Mouse (Mus musculus): ENCODE results near the gene Hgd.

DNA sequence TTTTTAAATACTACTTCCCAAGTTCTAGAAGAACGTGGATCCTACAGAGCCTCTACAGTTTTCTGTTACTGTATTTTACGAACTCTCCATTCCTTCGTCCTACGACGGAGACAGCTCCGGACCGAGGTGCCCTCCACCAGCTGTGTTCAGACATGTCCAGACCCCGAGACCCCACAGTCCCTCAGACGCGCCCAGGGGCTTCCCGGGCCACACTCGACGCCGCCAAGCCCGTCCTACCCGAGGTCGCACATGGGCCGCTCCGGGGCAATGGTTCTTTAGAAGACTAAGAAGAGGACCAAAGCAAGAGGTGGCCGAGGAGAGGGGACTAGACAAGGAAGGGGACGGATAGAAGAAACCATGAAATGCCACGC is 40.7 kb upstream of the Hgd start:
- TF ChIP-seq CTCF (IDR thresholded peaks at IDR 0.05; ENCODE audit: insufficient read depth, low read length) (no peak), POLR2A (IDR thresholded peaks at IDR 0.05; ENCODE audit: borderline replicate concordance, extremely low read depth, low read depth, low read length) (no peak)
